Mouse (Mus musculus) thymus, postnatal 4 days (tissue): ENCODE results near the gene Trip11.

Source experiments
- DNase-seq: peaks from one replicate; pipeline ENCODE4 v3.0.0; 2021

Gene Trip11

GRCm38 (mm10) chr12:101893296-101893695 is 19.8 kb downstream of the Trip11 start:
- no peak for DNase-seq

- no peak for DNase-seq
Measured at GRCm38 (mm10) chr12:101892832-101893231, 20.2 kb downstream of the Trip11 start.

- no peak for DNase-seq
Measured at GRCm38 (mm10) chr12:101891066-101891465, 22.0 kb downstream of the Trip11 start.

GRCm38 (mm10) chr12:101889351-101889750 is 23.7 kb downstream of the Trip11 start:
- DNase-seq, result no peak

- DNase-seq, result no peak
Measured at GRCm38 (mm10) chr12:101888312-101888711, 24.8 kb downstream of the Trip11 start.

GRCm38 (mm10) chr12:101884926-101885325 is 28.1 kb downstream of the Trip11 start:
- DNase-seq, result no peak

GRCm38 (mm10) chr12:101876374-101876773 is 36.7 kb downstream of the Trip11 start:
- DNase-seq, result no peak

GRCm38 (mm10) chr12:101875107-101875506 is 38.0 kb downstream of the Trip11 start:
- no peak for DNase-seq

GRCm38 (mm10) chr12:101862286-101862964 is 50.6 kb downstream of the Trip11 start:
- DNase-seq, result no peak

- no peak for DNase-seq
Measured at GRCm38 (mm10) chr12:101860256-101860655, 52.8 kb downstream of the Trip11 start.

- no peak for DNase-seq
Measured at GRCm38 (mm10) chr12:101858011-101858410, 55.1 kb downstream of the Trip11 start.

- DNase-seq, result no peak
Measured at GRCm38 (mm10) chr12:101854336-101854735, 58.7 kb downstream of the Trip11 start.

- no peak for DNase-seq
Measured at GRCm38 (mm10) chr12:101851846-101852564, 61.1 kb downstream of the Trip11 start.

- no peak for DNase-seq
Measured at GRCm38 (mm10) chr12:101851314-101851713, 61.8 kb downstream of the Trip11 start.

- no peak for DNase-seq
Measured at GRCm38 (mm10) chr12:101836546-101837274, 76.4 kb downstream of the Trip11 start.

- no peak for DNase-seq
Measured at GRCm38 (mm10) chr12:101834715-101835114, 78.4 kb downstream of the Trip11 start.

GRCm38 (mm10) chr12:101833776-101834175 is 79.3 kb downstream of the Trip11 start:
- DNase-seq, result no peak

GRCm38 (mm10) chr12:101833115-101833506 is 80.0 kb downstream of the Trip11 start:
- no peak for DNase-seq

GRCm38 (mm10) chr12:101832179-101833114 is 80.6 kb downstream of the Trip11 start:
- DNase-seq, result no peak

- no peak for DNase-seq
Measured at GRCm38 (mm10) chr12:101831221-101831620, 81.8 kb downstream of the Trip11 start.

GRCm38 (mm10) chr12:101823161-101823560 is 89.9 kb downstream of the Trip11 start:
- no peak for DNase-seq

GRCm38 (mm10) chr12:101821596-101821995 is 91.5 kb downstream of the Trip11 start:
- DNase-seq, result no peak

GRCm38 (mm10) chr12:101819570-101819969 is 93.5 kb downstream of the Trip11 start:
- DNase-seq, result no peak
